Mouse (Mus musculus) midbrain, embryonic 14.5 days (tissue): ENCODE measurements at regions not wholly inside any gene's neighbourhood (a gene's known extent, or its start where the extent isn't known, plus 50 kb on each side); places are given as distances from the start of the nearest gene placed in this dataset.

Experiments used
- ATAC-seq: fragments of 200-750 bp; cut with Nextera tagmentation; 2 replicates; pipeline ENCODE4 v1.8.0; 2017; ENCODE audit warnings: moderate number of reproducible peaks, moderate library complexity; ENCODE audit not compliant: low FRiP score, low TSS enrichment
- DNase-seq: peaks from one replicate; pipeline ENCODE4 v3.0.0-alpha.2; 2015
- H3K27ac ChIP-seq: fragments of 300-500 bp; sonication (generic); replicated peaks from 2 replicates; pipeline ENCODE4 v1.5.1; 2014; ENCODE audit warnings: mild to moderate bottlenecking, low read depth, low read length, moderate library complexity
- H3K27me3 ChIP-seq: fragments of 300-500 bp; sonication (generic); 2 replicates; pipeline ENCODE4 v1.6.1; 2014; ENCODE audit warnings: low read length, control low read depth, mixed read lengths; ENCODE audit not compliant: control insufficient read depth, insufficient read depth
- H3K36me3 ChIP-seq: fragments of 300-500 bp; sonication (generic); 2 replicates; pipeline ENCODE4 v1.6.1; 2014; ENCODE audit warnings: low read length, control low read depth; ENCODE audit not compliant: control insufficient read depth, insufficient read depth
- H3K4me1 ChIP-seq: fragments of 300-500 bp; sonication (generic); 2 replicates; pipeline ENCODE4 v1.6.1; 2014; ENCODE audit warnings: mild to moderate bottlenecking, antibody characterized with exemption, low read length, control low read depth; ENCODE audit not compliant: control insufficient read depth, insufficient read depth
- H3K4me2 ChIP-seq: fragments of 300-500 bp; sonication (generic); 2 replicates; pipeline ENCODE4 v1.6.1; 2014; ENCODE audit warnings: mild to moderate bottlenecking, low read length, moderate library complexity
- H3K4me3 ChIP-seq: fragments of 300-500 bp; sonication (generic); replicated peaks from 2 replicates; pipeline ENCODE4 v1.5.1; 2014; ENCODE audit warnings: low read depth, low read length
- H3K9ac ChIP-seq: fragments of 300-500 bp; sonication (generic); replicated peaks from 2 replicates; pipeline ENCODE4 v1.6.1; 2014; ENCODE audit warnings: mild to moderate bottlenecking, low read length, moderate library complexity
- H3K9me3 ChIP-seq: fragments of 300-500 bp; sonication (generic); 2 replicates; pipeline ENCODE4 v1.6.1; 2016; ENCODE audit warnings: low read length, control low read depth, mixed read lengths; ENCODE audit not compliant: control insufficient read depth
- WGBS: fragments of 180-500 bp; shearing (Covaris S2); extraction: QIAGEN DNeasy Blood & Tissue Kit; methylation state at CpG from one replicate; pipeline ENCODE4 v1.1.7; 2014; 5-methylcytosine and 5-hydroxymethylcytosine counted together

GRCm38 (mm10) chr3:126011269-126011668, 72.8 kb upstream of the Ugt8a start:
- no peaks in the 10 kb centered on the region for H3K36me3 ChIP-seq
- DNase-seq (peak; percentile 61), ATAC-seq (no peak)
- H3K9ac ChIP-seq: no peak overlapping the region
- no peaks in the 10 kb centered on the region for H3K27me3 ChIP-seq
- no peaks in the 10 kb centered on the region for H3K4me1 ChIP-seq
- no peak overlapping the region for H3K27ac ChIP-seq
- H3K9me3 ChIP-seq: no peaks in the 10 kb centered on the region
- H3K4me3 ChIP-seq: no peak overlapping the region
- H3K4me2 ChIP-seq: no peak overlapping the region

GRCm38 (mm10) chr3:126016166-126016565, 77.7 kb upstream of the Ugt8a start:
- H3K4me1 ChIP-seq: no peaks in the 10 kb centered on the region
- no peaks in the 10 kb centered on the region for H3K27me3 ChIP-seq
- 90% methylated on average over 4 of the region's 4 CpGs for WGBS

DNA sequence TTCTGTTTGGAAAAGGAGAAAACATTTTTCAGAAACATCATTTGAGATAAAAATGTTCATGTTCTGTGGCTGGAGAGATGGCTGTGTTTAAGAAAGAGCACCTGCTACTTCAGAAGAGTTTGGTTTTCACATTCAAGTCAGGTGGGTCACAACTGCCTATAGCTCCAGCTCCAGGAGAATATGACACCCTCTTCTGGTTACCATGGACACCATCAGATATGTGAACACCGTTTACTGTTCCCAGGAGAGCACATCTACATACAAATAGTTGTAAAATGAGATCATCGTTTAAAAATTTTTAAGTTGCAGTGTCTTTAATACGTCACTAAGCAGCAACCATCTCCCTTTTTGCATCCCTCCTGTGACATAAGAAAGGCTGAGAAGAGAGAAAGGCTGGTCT, 105.9 kb upstream of the Ugt8a start:
- Histone ChIP-seq H3K36me3 (no peaks in the 10 kb centered on the region), H3K4me3 (no peak overlapping the region), H3K4me1 (no peaks in the 10 kb centered on the region), H3K9me3 (no peaks in the 10 kb centered on the region), H3K27ac (no peak overlapping the region), H3K27me3 (no peaks in the 10 kb centered on the region), H3K4me2 (no peak overlapping the region), H3K9ac (no peak overlapping the region)
- ATAC-seq (no peak), DNase-seq (peak; percentile 7)
- WGBS: 12% methylated on average over 3 of the region's 3 CpGs

More at GRCm38 (mm10) chr3:126016166-126016565, 77.7 kb upstream of the Ugt8a start:
- no peak overlapping the region for H3K27ac ChIP-seq
- no peaks in the 10 kb centered on the region for H3K36me3 ChIP-seq
- no peak for DNase-seq
- no peaks in the 10 kb centered on the region for H3K9me3 ChIP-seq
- no peak overlapping the region for H3K4me3 ChIP-seq
- no peak overlapping the region for H3K9ac ChIP-seq
- ATAC-seq: no peak
- H3K4me2 ChIP-seq: no peak overlapping the region

DNA sequence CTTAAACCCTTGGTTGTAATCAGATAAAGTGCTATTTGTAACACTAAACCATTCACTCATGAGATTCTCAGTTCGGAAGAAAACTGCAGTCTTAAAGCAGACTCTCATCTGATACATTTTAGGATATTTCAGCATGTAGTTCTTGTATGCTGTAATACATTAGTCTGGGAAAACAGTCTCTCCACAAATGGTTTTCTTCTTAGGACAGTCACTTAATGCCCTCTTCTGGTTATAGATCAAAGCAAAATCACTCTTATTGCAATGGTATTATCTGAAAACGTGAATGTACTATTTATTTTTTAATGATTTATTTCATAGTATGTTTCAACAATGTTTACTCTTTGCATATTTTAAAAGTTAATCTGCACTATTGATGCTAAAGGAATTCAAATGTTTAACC, 106.4 kb upstream of the Ugt8a start:
- ATAC-seq (no peak), DNase-seq (peak; percentile 34)
- H3K27ac ChIP-seq: no peak overlapping the region
- no peak overlapping the region for H3K4me3 ChIP-seq
- no peak overlapping the region for H3K4me2 ChIP-seq
- no peaks in the 10 kb centered on the region for H3K36me3 ChIP-seq
- WGBS: 58% methylated on average over 2 of the region's 2 CpGs
- H3K9me3 ChIP-seq: no peaks in the 10 kb centered on the region
- H3K4me1 ChIP-seq: no peaks in the 10 kb centered on the region
- no peaks in the 10 kb centered on the region for H3K27me3 ChIP-seq
- no peak overlapping the region for H3K9ac ChIP-seq

GRCm38 (mm10) chr3:126045992-126046786, 107.8 kb upstream of the Ugt8a start:
- Histone ChIP-seq H3K36me3 (no peaks in the 10 kb centered on the region), H3K27me3 (no peaks in the 10 kb centered on the region), H3K9ac (no peak overlapping the region), H3K4me1 (no peaks in the 10 kb centered on the region), H3K9me3 (no peaks in the 10 kb centered on the region), H3K4me2 (no peak overlapping the region), H3K27ac (no peak overlapping the region), H3K4me3 (no peak overlapping the region)
- peak; percentile 66 for DNase-seq
- 74% methylated on average over 9 of the region's 9 CpGs for WGBS
- no peak for ATAC-seq

- Histone ChIP-seq H3K4me2 (no peak overlapping the region), H3K4me3 (no peak overlapping the region), H3K27me3 (no peaks in the 10 kb centered on the region), H3K9ac (no peak overlapping the region), H3K9me3 (no peaks in the 10 kb centered on the region), H3K27ac (no peak overlapping the region), H3K36me3 (no peaks in the 10 kb centered on the region), H3K4me1 (no peaks in the 10 kb centered on the region)
- no peak for DNase-seq
- ATAC-seq: no peak
Measured at GRCm38 (mm10) chr3:126058585-126058984, 120.2 kb upstream of the Ugt8a start.

GRCm38 (mm10) chr3:126105086-126105485, 166.7 kb upstream of the Ugt8a start:
- Histone ChIP-seq H3K27ac (no peak overlapping the region), H3K4me1 (no peaks in the 10 kb centered on the region), H3K9ac (no peak overlapping the region), H3K4me3 (no peak overlapping the region), H3K36me3 (no peaks in the 10 kb centered on the region), H3K4me2 (no peak overlapping the region), H3K9me3 (no peaks in the 10 kb centered on the region), H3K27me3 (no peaks in the 10 kb centered on the region)
- DNase-seq: no peak
- no peak for ATAC-seq
- WGBS: 90% methylated on average over 2 of the region's 2 CpGs

DNA sequence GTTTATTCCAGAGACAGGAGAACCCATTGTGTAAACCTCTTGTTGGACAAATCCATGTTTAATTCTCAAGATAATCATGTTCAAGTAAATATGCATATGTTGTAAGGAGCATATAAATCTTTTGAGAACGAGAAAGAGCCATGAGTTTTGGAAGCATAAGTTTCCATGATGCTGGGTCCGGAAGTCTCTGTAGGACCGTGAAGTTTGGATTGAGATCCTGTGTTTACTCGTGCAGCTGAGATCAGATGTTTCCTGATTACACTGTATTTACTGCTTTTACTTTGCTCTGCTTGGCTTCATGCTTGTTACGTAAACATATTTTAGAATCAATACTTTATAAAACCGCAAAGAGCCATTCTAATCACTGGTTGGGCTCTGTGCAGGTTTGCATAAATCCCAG, 171.0 kb upstream of the Ugt8a start:
- H3K4me2 ChIP-seq: no peak overlapping the region
- H3K4me1 ChIP-seq: no peaks in the 10 kb centered on the region
- no peak overlapping the region for H3K4me3 ChIP-seq
- H3K36me3 ChIP-seq: no peaks in the 10 kb centered on the region
- ATAC-seq: no peak
- no peak for DNase-seq
- H3K27ac ChIP-seq: no peak overlapping the region
- no peaks in the 10 kb centered on the region for H3K27me3 ChIP-seq
- 93% methylated on average over 6 of the region's 6 CpGs for WGBS
- no peaks in the 10 kb centered on the region for H3K9me3 ChIP-seq
- no peak overlapping the region for H3K9ac ChIP-seq

DNA sequence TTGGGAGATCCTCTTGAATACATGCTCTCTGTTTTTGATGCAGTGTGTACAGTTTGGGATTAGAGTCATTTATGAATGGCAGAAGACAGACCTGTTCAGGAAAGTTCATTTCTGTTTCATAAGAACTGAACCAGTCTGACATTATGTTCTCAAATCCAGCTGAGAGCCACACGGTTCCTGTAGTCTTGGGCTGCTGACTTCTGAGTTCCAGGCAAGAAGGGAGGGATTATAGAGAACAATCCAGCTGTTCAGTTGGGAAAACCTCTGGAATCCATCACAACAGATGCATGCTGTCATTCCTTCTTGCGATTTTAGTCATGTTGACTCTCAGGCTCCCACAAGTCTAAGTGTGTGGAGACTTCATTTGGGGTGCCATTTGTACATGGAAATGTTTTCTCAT, 179.4 kb upstream of the Ugt8a start:
- ATAC-seq (no peak), DNase-seq (no peak)
- Histone ChIP-seq H3K27ac (no peak overlapping the region), H3K9ac (no peak overlapping the region), H3K27me3 (no peaks in the 10 kb centered on the region), H3K36me3 (no peaks in the 10 kb centered on the region), H3K4me1 (no peaks in the 10 kb centered on the region), H3K4me3 (no peak overlapping the region), H3K4me2 (no peak overlapping the region), H3K9me3 (no peaks in the 10 kb centered on the region)
- 79% methylated on average over 2 of the region's 2 CpGs for WGBS
